Mouse (Mus musculus) ES-E14 (cell line): ENCODE data around the gene Stx7.
"Not testable (repeated sequence)": the region's sequence is repeated elsewhere in the genome, so short reads cannot be mapped to it uniquely, and the experiment has no call there.

Experiments used
- CHD2 ChIP-seq: IDR thresholded peaks from 2 replicates; pipeline ENCODE4 v1.6.1; 2014; ENCODE audit warnings: mild to moderate bottlenecking, low read depth, low read length, inconsistent platforms
- HCFC1 ChIP-seq: IDR thresholded peaks from 2 replicates; pipeline ENCODE4 v1.6.1; 2012; ENCODE audit warnings: low read length, inconsistent platforms, borderline replicate concordance; ENCODE audit not compliant: insufficient read depth
- ZC3H11A ChIP-seq: IDR thresholded peaks from 2 replicates; pipeline ENCODE4 v1.6.1; 2012; ENCODE audit warnings: low read depth, mild to moderate bottlenecking, inconsistent platforms, low read length, borderline replicate concordance
- ZNF384 ChIP-seq: IDR thresholded peaks from 2 replicates; pipeline ENCODE4 v1.6.1; 2012; ENCODE audit warnings: low read depth, low read length, inconsistent platforms

GRCm38 (mm10) chr10:24101812-24102211, 47.3 kb upstream of the Stx7 start, which contains the start of gene Taar8c:
- TF ChIP-seq HCFC1, CHD2, ZC3H11A, ZNF384: not testable (repeated sequence)
